Mouse (Mus musculus): ENCODE measurements around the gene Pyroxd2. TPM values are rescaled to one million over a fixed set of nuclear protein-coding genes. Genes with fewer than 3 reads are reported as not detected.

Gene Pyroxd2
- polyA plus RNA-seq, 1 experiment = 15.2 TPM

- 50% methylated on average over 9 of the region's 9 CpGs for WGBS
- DNase-seq (ENCODE audit: low read depth, low spot score) = no peak
These were observed 38.8 kb downstream of the Pyroxd2 start for GRCm38 (mm10) chr19:42713770-42714169.

GRCm38 (mm10) chr19:42699426-42699825, 53.1 kb downstream of the Pyroxd2 start:
- WGBS = 75% methylated on average over 10 of the region's 10 CpGs
- DNase-seq (ENCODE audit: low read depth, low spot score) = no peak

GRCm38 (mm10) chr19:42698576-42698975, 54.0 kb downstream of the Pyroxd2 start:
- WGBS = 93% methylated on average over 2 of the region's 2 CpGs
- DNase-seq (ENCODE audit: low read depth, low spot score) = no peak

- DNase-seq (ENCODE audit: low read depth, low spot score) = no peak
- 68% methylated on average over 6 of the region's 6 CpGs for WGBS
These were observed 55.2 kb downstream of the Pyroxd2 start for GRCm38 (mm10) chr19:42697336-42697735.

- WGBS = 97% methylated on average over 1 of the region's 1 CpGs
- no peak for DNase-seq (ENCODE audit: low read depth, low spot score)
These were observed 62.3 kb downstream of the Pyroxd2 start for GRCm38 (mm10) chr19:42690256-42690655.

GRCm38 (mm10) chr19:42689786-42690185, 62.8 kb downstream of the Pyroxd2 start:
- WGBS = 24% methylated on average over 4 of the region's 4 CpGs
- no peak for DNase-seq (ENCODE audit: low read depth, low spot score)

GRCm38 (mm10) chr19:42689321-42689720, 63.3 kb downstream of the Pyroxd2 start:
- 65% methylated on average over 11 of the region's 11 CpGs for WGBS
- DNase-seq (ENCODE audit: low read depth, low spot score) = no peak

GRCm38 (mm10) chr19:42682776-42683175, 69.8 kb downstream of the Pyroxd2 start:
- 29% methylated on average over 2 of the region's 2 CpGs for WGBS
- DNase-seq (ENCODE audit: low read depth, low spot score) = peak; percentile 29

GRCm38 (mm10) chr19:42678191-42678590, 74.4 kb downstream of the Pyroxd2 start:
- no peak for DNase-seq (ENCODE audit: low read depth, low spot score)
- WGBS = 62% methylated on average over 10 of the region's 10 CpGs

GRCm38 (mm10) chr19:42677452-42677851, 75.1 kb downstream of the Pyroxd2 start:
- 30% methylated on average over 3 of the region's 3 CpGs for WGBS
- DNase-seq (ENCODE audit: low read depth, low spot score) = peak; percentile 35

GRCm38 (mm10) chr19:42676931-42677330, 75.6 kb downstream of the Pyroxd2 start:
- 71% methylated on average over 3 of the region's 3 CpGs for WGBS

More at GRCm38 (mm10) chr19:42676931-42677330, 75.6 kb downstream of the Pyroxd2 start:
- DNase-seq (ENCODE audit: low read depth, low spot score) = no peak

Other genes starting within 250 kb of the Pyroxd2 start
- gene R3hcc1l, start 234.0 kb downstream of the Pyroxd2 start, polyA plus RNA-seq (2012; rRNA removed) = 3.8 and 4.4 TPM in 2 replicates
- 1.2 and 2.2 TPM in 2 replicates for gene Loxl4, start 140.0 kb downstream of the Pyroxd2 start, polyA plus RNA-seq (2012; rRNA removed)
- 17.7 and 17.8 TPM in 2 replicates for gene Hps1, start 27.2 kb upstream of the Pyroxd2 start, polyA plus RNA-seq (2012; rRNA removed)

Measured in large intestine, adult 2 months (tissue).